Mouse (Mus musculus): ENCODE results near the gene Fgfr3.

The Fgfr3 gene

GRCm38 (mm10) chr5:33697947-33698512, 23.4 kb upstream of the Fgfr3 start:
- in situ Hi-C loops (cut with MboI), result no loop called here

GRCm38 (mm10) chr5:33698669-33699068, 22.8 kb upstream of the Fgfr3 start:
- in situ Hi-C loops (cut with MboI), result no loop called here

- in situ Hi-C loops (cut with MboI), result no loop called here
Observed at GRCm38 (mm10) chr5:33700010-33700409, 21.5 kb upstream of the Fgfr3 start.

GRCm38 (mm10) chr5:33701832-33702231, 19.6 kb upstream of the Fgfr3 start:
- in situ Hi-C loops (cut with MboI), result no loop called here

- in situ Hi-C loops (cut with MboI), result no loop called here
Observed at GRCm38 (mm10) chr5:33703999-33704398, 17.5 kb upstream of the Fgfr3 start.

GRCm38 (mm10) chr5:33704945-33705611, 16.4 kb upstream of the Fgfr3 start:
- in situ Hi-C loops (cut with MboI), result no loop called here

GRCm38 (mm10) chr5:33705612-33706349, 15.7 kb upstream of the Fgfr3 start:
- in situ Hi-C loops (cut with MboI), result no loop called here

GRCm38 (mm10) chr5:33706350-33706629, 15.2 kb upstream of the Fgfr3 start:
- in situ Hi-C loops (cut with MboI), result no loop called here

- in situ Hi-C loops (cut with MboI), result no loop called here
Observed at GRCm38 (mm10) chr5:33707163-33707562, 14.3 kb upstream of the Fgfr3 start.

- in situ Hi-C loops (cut with MboI), result no loop called here
Observed at GRCm38 (mm10) chr5:33709037-33709436, 12.4 kb upstream of the Fgfr3 start.

- in situ Hi-C loops (cut with MboI), result no loop called here
Observed at GRCm38 (mm10) chr5:33712550-33712949, 8.9 kb upstream of the Fgfr3 start.

- in situ Hi-C loops (cut with MboI), result no loop called here
Observed at GRCm38 (mm10) chr5:33715182-33715581, 6.3 kb upstream of the Fgfr3 start.

GRCm38 (mm10) chr5:33716467-33716866, 5.0 kb upstream of the Fgfr3 start:
- in situ Hi-C loops (cut with MboI), result no loop called here

GRCm38 (mm10) chr5:33718460-33718859, 3.0 kb upstream of the Fgfr3 start:
- in situ Hi-C loops (cut with MboI), result no loop called here

GRCm38 (mm10) chr5:33720852-33721490, 503 bp upstream of the Fgfr3 start:
- in situ Hi-C loops (cut with MboI), result no loop called here

GRCm38 (mm10) chr5:33722266-33723018, 968 bp downstream of the Fgfr3 start:
- in situ Hi-C loops (cut with MboI), result no loop called here

- in situ Hi-C loops (cut with MboI), result no loop called here
Observed at GRCm38 (mm10) chr5:33723019-33723640, 1.7 kb downstream of the Fgfr3 start.

GRCm38 (mm10) chr5:33723641-33724465, 2.4 kb downstream of the Fgfr3 start:
- in situ Hi-C loops (cut with MboI), result no loop called here

GRCm38 (mm10) chr5:33726081-33726647, 4.7 kb downstream of the Fgfr3 start:
- in situ Hi-C loops (cut with MboI), result no loop called here

- in situ Hi-C loops (cut with MboI), result no loop called here
Observed at GRCm38 (mm10) chr5:33726891-33727290, 5.4 kb downstream of the Fgfr3 start.

All from mature B cell (primary cell).